Mouse (Mus musculus) neural tube, embryonic 14.5 days (tissue): Measurements from ENCODE around the gene Casq1. TPM values are rescaled to one million over a fixed set of nuclear protein-coding genes. Genes with fewer than 3 reads are reported as not detected.
A peak's percentile ranks its signal among the peaks of the same experiment; 100 is the strongest.

Experiments used
- ATAC-seq: fragments of 200-750 bp; cut with Nextera tagmentation; 2 replicates; pipeline ENCODE4 v1.8.0; 2017; ENCODE audit warnings: low read depth, mild to moderate bottlenecking, moderate TSS enrichment, moderate library complexity
- H3K27ac ChIP-seq: fragments of 300-500 bp; sonication (generic); 2 replicates; pipeline ENCODE4 v1.5.1; 2014; ENCODE audit warnings: low read depth, mild to moderate bottlenecking, control low read depth, low read length, moderate library complexity, mixed read lengths
- H3K27me3 ChIP-seq: fragments of 300-500 bp; sonication (generic); 2 replicates; pipeline ENCODE4 v1.6.1; 2014; ENCODE audit warnings: low read length; ENCODE audit not compliant: control insufficient read depth, insufficient read depth
- H3K36me3 ChIP-seq: fragments of 300-500 bp; sonication (generic); 2 replicates; pipeline ENCODE4 v1.6.1; 2014; ENCODE audit warnings: low read length, mixed read lengths; ENCODE audit not compliant: control insufficient read depth, insufficient read depth
- H3K4me1 ChIP-seq: fragments of 300-500 bp; sonication (generic); 2 replicates; pipeline ENCODE4 v1.6.1; 2014; ENCODE audit warnings: low read length; ENCODE audit not compliant: control insufficient read depth, insufficient read depth
- H3K4me2 ChIP-seq: fragments of 300-500 bp; sonication (generic); 2 replicates; pipeline ENCODE4 v1.6.1; 2014; ENCODE audit warnings: mild to moderate bottlenecking, low read depth, low read length, control low read depth
- H3K4me3 ChIP-seq: fragments of 300-500 bp; sonication (generic); 2 replicates; pipeline ENCODE4 v1.5.1; 2014; ENCODE audit warnings: low read depth, low read length, control low read depth, mixed read lengths
- H3K9ac ChIP-seq: fragments of 300-500 bp; sonication (generic); replicated peaks from 2 replicates; pipeline ENCODE4 v1.6.1; 2014; ENCODE audit warnings: low read depth, mild to moderate bottlenecking, control low read depth, low read length, mixed read lengths
- H3K9me3 ChIP-seq: fragments of 300-500 bp; sonication (generic); 2 replicates; pipeline ENCODE4 v1.6.1; 2016; ENCODE audit warnings: low read length; ENCODE audit not compliant: control insufficient read depth
- WGBS: fragments of 180-500 bp; shearing (Covaris S2); extraction: QIAGEN DNeasy Blood & Tissue Kit; methylation state at CpG from one replicate; pipeline ENCODE4 v1.1.7; 2014; 5-methylcytosine and 5-hydroxymethylcytosine counted together
- polyA plus RNA-seq: library from polyadenylated mRNA; unstranded; fragments of >200 nt; fragmentation: Nextera tagmentation; extraction: Ambion mirVana; gene quantifications from 2 replicates; pipeline ENCODE4 v1.2.1, GENCODE M21; 2014

The Casq1 gene
- polyA plus RNA-seq, 1 experiment from 2014 or later = 1.6 TPM

DNA sequence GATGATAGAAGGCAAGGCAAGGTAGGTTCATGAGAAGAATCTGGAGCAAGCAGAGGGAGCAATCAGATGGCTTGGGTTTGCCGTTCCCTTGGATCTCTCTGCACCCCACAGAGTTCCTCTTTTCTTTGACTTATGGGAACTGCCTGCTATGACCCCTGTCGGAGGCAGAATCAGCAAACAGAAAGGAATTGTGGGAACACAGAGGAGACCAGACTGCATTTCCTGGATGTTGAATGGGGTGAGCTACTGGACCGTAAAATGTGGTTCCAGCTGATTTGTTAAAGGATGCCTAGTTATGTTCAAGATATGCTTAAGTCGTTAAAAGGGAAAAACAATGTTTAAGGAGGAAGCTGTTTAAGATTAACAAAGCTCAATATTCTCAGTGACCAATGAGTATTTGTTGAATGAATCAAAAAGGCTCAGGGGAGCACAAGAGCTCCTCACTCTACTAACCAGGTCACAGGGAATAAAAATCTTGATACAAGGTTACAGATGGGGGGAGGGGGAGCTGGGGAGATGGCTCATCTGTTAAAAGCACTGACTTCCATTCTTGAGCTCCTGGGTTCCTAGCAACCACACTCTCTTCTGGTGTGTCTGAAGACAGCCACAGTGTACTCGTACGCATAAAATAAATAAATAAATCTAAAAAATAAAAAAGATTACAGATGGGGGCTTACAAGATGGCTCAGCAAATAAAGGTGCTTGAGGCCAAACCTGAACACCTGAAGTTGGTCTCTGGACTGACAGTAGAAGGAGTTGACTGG lies 21.5 kb upstream of the Casq1 start:
- Histone ChIP-seq H3K4me3 (no peak overlapping the region), H3K4me1 (no peaks in the 10 kb centered on the region), H3K36me3 (no peaks in the 10 kb centered on the region), H3K9ac (no peak overlapping the region), H3K9me3 (no peaks in the 10 kb centered on the region), H3K27ac (no peak overlapping the region), H3K27me3 (no peaks in the 10 kb centered on the region), H3K4me2 (no peak overlapping the region)
- 12% methylated on average over 6 of the region's 6 CpGs for WGBS
- no peak for ATAC-seq

DNA sequence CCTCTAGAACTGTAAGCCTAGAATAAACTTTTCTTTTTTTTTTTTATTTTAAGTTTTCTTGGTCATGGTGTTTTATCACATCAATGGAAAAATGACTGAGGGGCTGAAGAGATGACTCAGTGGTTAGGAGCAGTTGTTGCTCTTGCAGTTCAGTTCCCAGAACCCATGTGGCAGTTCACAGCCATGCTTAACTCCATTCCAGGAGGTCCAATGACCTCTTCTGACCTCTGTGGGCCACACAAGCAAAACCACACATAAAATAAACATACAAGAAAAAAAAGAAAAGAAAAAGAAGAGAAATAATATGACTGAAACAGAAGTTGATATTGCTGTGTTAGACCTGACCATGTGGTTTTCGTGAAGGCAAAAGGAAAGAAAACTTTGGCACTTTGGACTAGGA lies 9.5 kb upstream of the Casq1 start:
- Histone ChIP-seq H3K4me3 (no peak overlapping the region), H3K27ac (no peak overlapping the region), H3K9me3 (no peaks in the 10 kb centered on the region), H3K4me2 (no peak overlapping the region), H3K36me3 (no peaks in the 10 kb centered on the region), H3K4me1 (no peaks in the 10 kb centered on the region), H3K27me3 (no peaks in the 10 kb centered on the region), H3K9ac (no peak overlapping the region)
- ATAC-seq = no peak
- 89% methylated on average over 1 of the region's 1 CpGs for WGBS

DNA sequence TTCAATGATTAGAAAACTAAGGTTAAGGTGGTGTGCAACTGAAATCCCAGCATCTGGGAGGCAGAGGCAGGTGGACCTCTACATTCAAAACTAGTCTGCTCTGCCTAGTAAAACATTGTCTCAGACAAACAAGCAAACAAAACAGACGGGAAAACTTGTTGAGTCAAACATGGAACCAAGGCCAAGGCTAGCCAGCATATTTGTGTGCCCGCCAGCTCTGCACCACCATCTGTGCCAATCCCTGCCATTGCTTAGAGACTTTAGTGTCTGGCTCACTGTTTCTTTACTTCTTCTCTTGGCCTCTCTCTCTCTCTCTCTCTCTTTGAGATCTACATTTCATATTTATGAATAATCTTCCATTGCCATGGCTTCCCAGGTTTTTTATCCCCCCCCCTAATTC lies 8.5 kb upstream of the Casq1 start:
- Histone ChIP-seq H3K36me3 (no peaks in the 10 kb centered on the region), H3K4me3 (no peak overlapping the region), H3K4me2 (no peak overlapping the region), H3K27me3 (no peaks in the 10 kb centered on the region), H3K27ac (no peak overlapping the region), H3K9ac (no peak overlapping the region), H3K9me3 (no peaks in the 10 kb centered on the region), H3K4me1 (no peaks in the 10 kb centered on the region)
- WGBS = 89% methylated on average over 2 of the region's 2 CpGs
- ATAC-seq = no peak

DNA sequence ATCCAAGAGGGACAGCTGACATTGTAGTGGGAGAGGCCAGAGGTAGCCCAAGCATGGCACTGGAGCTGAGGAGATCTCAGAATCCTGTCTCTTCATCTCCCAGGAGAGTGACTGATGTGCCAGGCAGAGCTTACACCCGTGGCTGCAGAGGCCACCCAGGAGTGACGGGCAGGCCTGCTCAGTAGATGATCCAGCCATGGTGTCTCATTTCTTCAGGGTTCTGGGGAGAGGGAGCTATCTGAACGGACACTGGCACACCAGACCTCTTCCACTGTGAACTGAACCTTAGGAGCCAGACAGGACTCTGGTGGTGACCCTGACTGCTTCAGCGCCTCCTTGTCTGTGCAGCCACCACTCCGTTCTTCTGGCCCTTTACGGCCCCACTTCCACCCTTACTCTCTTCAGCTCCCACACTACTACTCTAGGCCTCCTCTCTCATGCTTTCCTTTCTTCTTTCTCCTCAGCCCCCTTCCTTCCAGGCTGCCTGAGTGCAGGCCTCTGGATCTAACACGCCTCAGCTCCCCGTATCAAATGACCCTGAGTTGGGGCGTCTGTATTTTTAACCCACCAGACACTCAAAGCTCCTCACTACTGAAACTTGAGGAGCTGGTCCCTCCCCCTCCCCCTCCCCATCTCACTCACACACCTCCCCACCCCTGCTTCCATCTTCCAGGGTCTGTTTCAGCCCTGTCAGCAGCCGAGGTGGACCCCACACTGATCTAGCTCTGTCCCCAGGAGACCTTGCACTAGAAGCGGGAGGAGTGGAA lies 1.8 kb upstream of the Casq1 start:
- no peak overlapping the region for H3K9ac ChIP-seq
- peaks cover 5% of the 10 kb centered on the region; the same call in 1 of the 2 replicates for H3K4me1 ChIP-seq
- no peak for ATAC-seq
- no peaks in the 10 kb centered on the region for H3K9me3 ChIP-seq
- no peak overlapping the region for H3K4me3 ChIP-seq
- no peak overlapping the region for H3K4me2 ChIP-seq
- WGBS = 52% methylated on average over 11 of the region's 11 CpGs
- no peaks in the 10 kb centered on the region for H3K27me3 ChIP-seq
- H3K27ac ChIP-seq = no peak overlapping the region
- no peaks in the 10 kb centered on the region for H3K36me3 ChIP-seq

DNA sequence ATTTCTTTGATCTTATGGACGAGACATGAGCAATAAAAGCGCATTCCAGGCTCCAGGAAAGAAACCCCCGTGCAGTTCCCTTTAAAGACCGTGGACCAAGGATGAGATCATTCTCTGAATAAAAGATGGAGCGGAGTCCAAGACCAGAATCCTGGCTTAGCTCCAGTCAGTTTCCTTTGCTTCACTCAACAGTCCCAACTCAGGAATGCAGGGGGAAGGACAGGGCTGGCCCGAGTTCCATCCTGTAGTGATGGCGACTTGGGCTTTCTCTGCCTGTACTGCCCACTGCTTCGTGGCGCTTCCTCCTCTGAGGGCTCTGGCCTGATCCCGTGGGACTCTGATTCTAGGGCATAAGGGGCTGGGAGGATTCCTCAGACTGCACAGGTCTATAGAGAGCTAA lies 746 bp upstream of the Casq1 start:
- Histone ChIP-seq H3K9me3 (no peaks in the 10 kb centered on the region), H3K4me3 (no peak overlapping the region), H3K4me1 (peaks cover 5% of the 10 kb centered on the region; the same call in 1 of the 2 replicates), H3K36me3 (no peaks in the 10 kb centered on the region), H3K27ac (0 out of 2 replicates have a peak overlapping the region, but pooled peaks have one; percentile 2), H3K4me2 (no peak overlapping the region), H3K9ac (no peak overlapping the region), H3K27me3 (no peaks in the 10 kb centered on the region)
- peak; percentile 49; the same call in 1 of the 2 replicates for ATAC-seq
- WGBS = 31% methylated on average over 10 of the region's 10 CpGs

DNA sequence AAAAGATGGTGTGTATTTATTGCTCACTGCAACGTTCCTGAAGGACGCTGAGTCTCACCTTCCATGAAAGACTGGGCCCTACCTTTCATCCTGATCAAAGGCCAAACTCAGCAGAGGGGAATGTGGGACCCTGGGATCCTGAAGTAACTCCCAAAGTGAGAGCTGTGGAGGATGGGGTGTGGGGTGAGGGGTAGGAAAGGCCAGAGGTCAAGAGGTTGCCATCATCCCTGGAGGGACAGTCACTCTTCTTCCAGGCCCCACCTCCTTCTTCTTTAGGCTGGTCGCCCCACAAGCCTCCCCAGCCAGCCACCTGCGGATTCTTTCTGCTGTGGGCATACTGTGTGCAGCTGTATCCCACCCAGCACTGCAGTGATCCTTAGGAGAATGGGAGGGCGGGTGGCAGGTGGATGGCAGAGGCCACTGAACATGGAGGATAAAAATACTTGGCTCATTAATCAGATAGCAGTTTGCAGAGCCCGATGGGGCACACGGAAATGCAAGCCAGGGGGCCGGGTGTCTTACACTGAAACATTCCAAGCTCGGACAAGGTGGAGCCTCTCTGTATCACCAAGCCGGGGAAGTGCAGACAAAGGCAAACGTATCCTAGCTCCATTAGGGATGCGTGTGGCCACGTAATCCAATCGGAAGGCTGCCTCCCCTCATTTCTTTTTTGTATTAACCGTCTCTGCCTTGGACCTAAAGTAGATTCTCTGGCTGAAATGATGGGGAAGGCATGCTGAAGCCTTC lies 1.3 kb downstream of the Casq1 start:
- whole genome bisulfite sequencing = 53% methylated on average over 15 of the region's 15 CpGs
- no peak overlapping the region for H3K27ac ChIP-seq

DNA sequence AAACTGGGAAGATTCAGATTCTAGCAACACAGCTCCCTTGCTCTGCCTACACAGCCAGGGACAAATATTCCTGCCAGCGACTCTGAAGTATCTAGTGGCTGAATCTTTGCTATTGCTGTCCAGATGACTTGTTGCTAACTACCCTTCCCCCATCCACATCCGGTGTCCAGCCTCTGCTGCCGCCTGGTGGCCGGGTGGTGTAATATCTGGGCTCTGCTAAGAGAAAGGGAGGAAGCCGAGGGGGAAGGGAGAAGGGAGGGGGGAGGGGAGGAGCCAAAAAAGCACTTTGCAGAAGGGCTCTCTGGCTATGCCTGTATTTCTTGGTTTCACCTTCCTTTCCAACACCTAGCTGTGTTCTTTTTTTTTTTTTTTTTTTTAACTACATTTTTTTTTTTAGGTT lies 2.5 kb downstream of the Casq1 start:
- Histone ChIP-seq H3K9ac (no peak overlapping the region), H3K4me2 (no peak overlapping the region), H3K27me3 (no peaks in the 10 kb centered on the region), H3K9me3 (no peaks in the 10 kb centered on the region), H3K4me1 (peaks cover 9% of the 10 kb centered on the region; the same call in 1 of the 2 replicates), H3K27ac (0 out of 2 replicates have a peak overlapping the region, but pooled peaks have one; percentile 35), H3K4me3 (no peak overlapping the region), H3K36me3 (no peaks in the 10 kb centered on the region)
- WGBS = 2% methylated on average over 5 of the region's 5 CpGs
- ATAC-seq = peak; percentile 22

More for the DNA sequence above, 1.3 kb downstream of the Casq1 start:
- no peak for ATAC-seq
- Histone ChIP-seq H3K9me3 (no peaks in the 10 kb centered on the region), H3K4me1 (peaks cover 9% of the 10 kb centered on the region; the same call in 1 of the 2 replicates), H3K4me3 (no peak overlapping the region), H3K27me3 (no peaks in the 10 kb centered on the region), H3K9ac (no peak overlapping the region), H3K36me3 (no peaks in the 10 kb centered on the region), H3K4me2 (no peak overlapping the region)

DNA sequence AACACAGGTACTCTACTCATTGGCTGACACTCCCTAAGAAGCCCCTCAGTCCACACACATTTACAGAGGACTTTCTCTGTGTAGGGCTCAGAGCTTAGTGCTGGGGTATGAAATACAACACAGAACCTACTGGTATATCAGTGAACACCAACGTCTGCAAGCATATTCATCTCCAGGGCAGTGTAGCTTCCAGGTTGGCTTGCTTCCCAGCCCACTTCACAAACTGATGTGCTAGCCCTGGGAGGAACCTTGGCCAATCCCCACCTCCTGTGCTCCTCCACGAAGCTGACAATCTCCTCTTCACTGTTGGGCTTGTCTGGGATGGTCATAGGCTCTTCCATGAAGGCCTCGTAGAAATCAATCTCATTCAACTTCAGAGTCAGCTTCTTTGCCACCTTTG lies 4.9 kb downstream of the Casq1 start:
- no peaks in the 10 kb centered on the region for H3K9me3 ChIP-seq
- no peak overlapping the region for H3K4me2 ChIP-seq
- no peaks in the 10 kb centered on the region for H3K36me3 ChIP-seq
- no peak overlapping the region for H3K27ac ChIP-seq
- ATAC-seq = no peak
- no peak overlapping the region for H3K9ac ChIP-seq
- H3K4me3 ChIP-seq = no peak overlapping the region
- WGBS = 68% methylated on average over 3 of the region's 3 CpGs
- peaks cover 5% of the 10 kb centered on the region; the same call in 1 of the 2 replicates for H3K4me1 ChIP-seq
- no peaks in the 10 kb centered on the region for H3K27me3 ChIP-seq
